Mouse (Mus musculus) kidney, postnatal 0 days (tissue): Measurements from ENCODE around the gene Pik3c2g. TPM values are rescaled to one million over a fixed set of nuclear protein-coding genes. Genes with fewer than 3 reads are reported as not detected.

Experiments
- ATAC-seq: fragments of 200-750 bp; cut with Nextera tagmentation; replicated peaks from 2 replicates; pipeline ENCODE4 v1.8.0; 2017; ENCODE audit warnings: low read depth, moderate number of reproducible peaks, moderate TSS enrichment, moderate library complexity; ENCODE audit not compliant: low FRiP score
- DNase-seq: peaks from one replicate; pipeline ENCODE4 v3.0.0-alpha.2; 2016; ENCODE audit warnings: low spot score
- H3K27ac ChIP-seq: fragments of 300-500 bp; sonication (generic); 2 replicates; pipeline ENCODE4 v1.5.1; 2014; ENCODE audit warnings: mild to moderate bottlenecking
- H3K27me3 ChIP-seq: fragments of 300-500 bp; sonication (generic); 2 replicates; pipeline ENCODE4 v1.6.1; 2014; ENCODE audit warnings: low read length, mixed read lengths; ENCODE audit not compliant: insufficient read depth
- H3K36me3 ChIP-seq: fragments of 300-500 bp; sonication (generic); 2 replicates; pipeline ENCODE4 v1.6.1; 2014; ENCODE audit warnings: low read length, mixed read lengths; ENCODE audit not compliant: insufficient read depth
- H3K4me1 ChIP-seq: fragments of 300-500 bp; sonication (generic); replicated peaks from 2 replicates; pipeline ENCODE4 v1.6.1; 2014; ENCODE audit warnings: antibody characterized with exemption, low read length, mixed read lengths; ENCODE audit not compliant: insufficient read depth
- H3K4me2 ChIP-seq: fragments of 300-500 bp; sonication (generic); 2 replicates; pipeline ENCODE4 v1.6.1; 2014; ENCODE audit warnings: mild to moderate bottlenecking, low read length, moderate library complexity, mixed read lengths
- H3K4me3 ChIP-seq: fragments of 300-500 bp; sonication (generic); replicated peaks from 2 replicates; pipeline ENCODE4 v1.5.1; 2014; ENCODE audit warnings: low read depth, low read length
- H3K9ac ChIP-seq: fragments of 300-500 bp; sonication (generic); 2 replicates; pipeline ENCODE4 v1.6.1; 2014; ENCODE audit warnings: low read depth, low read length
- H3K9me3 ChIP-seq: fragments of 300-500 bp; sonication (generic); replicated peaks from 2 replicates; pipeline ENCODE4 v1.6.1; 2016; ENCODE audit warnings: low read length, inconsistent platforms, mixed read lengths
- CTCF ChIP-seq: IDR thresholded peaks from 2 replicates; pipeline ENCODE4 v1.5.1; 2016; ENCODE audit warnings: antibody characterized with exemption, low read depth, mild to moderate bottlenecking, moderate library complexity
- WGBS: fragments of 180-500 bp; shearing (Covaris S2); extraction: QIAGEN DNeasy Blood & Tissue Kit; methylation state at CpG from one replicate; pipeline ENCODE4 v1.1.7; 2014; 5-methylcytosine and 5-hydroxymethylcytosine counted together
- polyA plus RNA-seq: library from polyadenylated mRNA; unstranded; fragments of >200 nt; fragmentation: Nextera tagmentation; extraction: Ambion mirVana; gene quantifications from 2 replicates; pipeline ENCODE4 v1.2.1, GENCODE M21; 2015

Pik3c2g gene
- polyA plus RNA-seq, 1 experiment from 2014 or later = 0.28 TPM

DNA sequence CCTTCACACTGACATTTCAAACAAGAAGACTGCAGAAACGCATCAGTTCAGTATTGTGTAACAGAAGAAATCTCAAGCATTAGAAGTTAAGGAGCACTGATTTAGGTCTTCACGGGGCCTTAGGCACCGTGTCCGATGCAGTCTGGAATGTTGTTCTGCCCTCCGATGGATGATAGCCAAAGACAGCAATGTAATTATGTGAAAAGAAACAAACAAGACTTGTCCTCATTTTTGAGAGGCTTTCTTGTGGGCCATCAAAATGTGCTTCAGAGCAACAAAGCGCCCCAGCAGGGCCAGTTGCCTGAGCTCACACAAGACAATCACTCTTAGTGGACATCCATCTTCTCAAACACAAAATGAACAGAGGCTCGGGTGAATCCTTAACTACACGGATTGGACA is 234.9 kb downstream of the Pik3c2g start:
- no peak for DNase-seq
- no peaks in the 10 kb centered on the region for H3K9me3 ChIP-seq
- ATAC-seq = no peak
- H3K4me1 ChIP-seq = no peaks in the 10 kb centered on the region
- no peak overlapping the region for H3K4me3 ChIP-seq
- H3K36me3 ChIP-seq = no peaks in the 10 kb centered on the region
- H3K4me2 ChIP-seq = no peak overlapping the region
- no peaks in the 10 kb centered on the region for H3K27me3 ChIP-seq
- H3K27ac ChIP-seq = no peak overlapping the region
- 55% methylated on average over 8 of the region's 8 CpGs for WGBS
- TF ChIP-seq CTCF = no peak
- H3K9ac ChIP-seq = no peak overlapping the region

DNA sequence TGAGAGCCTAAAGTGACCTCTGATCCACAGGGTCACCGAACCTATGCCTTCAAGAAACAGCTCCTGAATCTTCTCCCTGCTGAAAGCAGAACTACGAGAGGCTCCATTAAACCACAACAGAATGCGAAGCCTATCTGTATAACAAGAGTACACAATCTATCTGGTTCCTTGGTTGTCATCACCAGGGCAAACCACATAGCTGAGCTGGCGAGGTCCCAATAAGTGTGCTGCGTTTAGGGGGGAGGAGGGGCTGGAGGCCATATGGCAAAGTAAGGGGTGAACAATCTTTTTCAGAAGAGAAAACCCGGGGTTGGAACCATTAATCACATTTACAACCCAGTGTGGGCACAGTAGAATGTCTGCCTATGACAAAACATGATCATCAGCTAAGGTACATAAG is 251.2 kb downstream of the Pik3c2g start:
- no peak overlapping the region for H3K4me2 ChIP-seq
- H3K27me3 ChIP-seq = no peaks in the 10 kb centered on the region
- 64% methylated on average over 6 of the region's 6 CpGs for WGBS
- H3K4me1 ChIP-seq = no peaks in the 10 kb centered on the region
- TF ChIP-seq CTCF = no peak
- H3K9me3 ChIP-seq = no peaks in the 10 kb centered on the region
- H3K9ac ChIP-seq = no peak overlapping the region
- H3K36me3 ChIP-seq = no peaks in the 10 kb centered on the region
- H3K4me3 ChIP-seq = no peak overlapping the region
- no peak for ATAC-seq
- no peak for DNase-seq
- no peak overlapping the region for H3K27ac ChIP-seq

DNA sequence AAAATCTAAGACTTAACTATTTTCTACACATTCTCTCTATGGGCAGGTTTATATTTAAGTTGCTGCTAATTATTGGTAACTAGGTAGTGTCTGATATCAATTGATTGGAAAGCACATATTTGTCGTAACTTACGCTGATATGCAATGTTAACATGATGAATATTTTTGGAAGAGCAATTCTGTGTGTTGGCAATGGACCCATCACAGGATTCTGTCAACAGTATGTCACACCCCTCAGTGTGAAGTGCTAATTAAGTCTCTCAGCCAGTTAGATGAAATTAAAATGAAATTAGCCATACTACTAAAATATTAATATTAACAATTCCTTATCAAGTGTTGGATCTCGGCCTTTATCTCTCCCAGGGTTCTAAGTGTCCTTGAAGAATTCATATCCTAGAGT is 251.7 kb downstream of the Pik3c2g start:
- Histone ChIP-seq H3K4me3 (no peak overlapping the region), H3K4me1 (no peaks in the 10 kb centered on the region), H3K36me3 (no peaks in the 10 kb centered on the region), H3K27me3 (no peaks in the 10 kb centered on the region), H3K27ac (no peak overlapping the region), H3K9me3 (no peaks in the 10 kb centered on the region), H3K4me2 (no peak overlapping the region), H3K9ac (no peak overlapping the region)
- no peak for TF ChIP-seq CTCF
- 90% methylated on average over 3 of the region's 3 CpGs for WGBS
- DNase-seq (no peak), ATAC-seq (no peak)

- Histone ChIP-seq H3K4me1 (no peaks in the 10 kb centered on the region), H3K27me3 (no peaks in the 10 kb centered on the region), H3K27ac (no peak overlapping the region), H3K36me3 (no peaks in the 10 kb centered on the region), H3K4me2 (no peak overlapping the region), H3K9me3 (no peaks in the 10 kb centered on the region), H3K4me3 (no peak overlapping the region), H3K9ac (no peak overlapping the region)
- ATAC-seq (no peak), DNase-seq (peak; percentile 61)
- WGBS = 53% methylated on average over 7 of the region's 7 CpGs
- TF ChIP-seq CTCF = no peak
Measured at GRCm38 (mm10) chr6:139839907-139840306, 252.9 kb downstream of the Pik3c2g start.

- no peaks in the 10 kb centered on the region for H3K36me3 ChIP-seq
- H3K9ac ChIP-seq = no peak overlapping the region
- H3K4me3 ChIP-seq = no peak overlapping the region
- 94% methylated on average over 8 of the region's 8 CpGs for WGBS
- no peaks in the 10 kb centered on the region for H3K9me3 ChIP-seq
- no peaks in the 10 kb centered on the region for H3K4me1 ChIP-seq
- H3K27ac ChIP-seq = no peak overlapping the region
- H3K4me2 ChIP-seq = no peak overlapping the region
- ATAC-seq (no peak), DNase-seq (no peak)
- no peaks in the 10 kb centered on the region for H3K27me3 ChIP-seq
- no peak for TF ChIP-seq CTCF
Measured at GRCm38 (mm10) chr6:139841272-139841671, 254.3 kb downstream of the Pik3c2g start.

DNA sequence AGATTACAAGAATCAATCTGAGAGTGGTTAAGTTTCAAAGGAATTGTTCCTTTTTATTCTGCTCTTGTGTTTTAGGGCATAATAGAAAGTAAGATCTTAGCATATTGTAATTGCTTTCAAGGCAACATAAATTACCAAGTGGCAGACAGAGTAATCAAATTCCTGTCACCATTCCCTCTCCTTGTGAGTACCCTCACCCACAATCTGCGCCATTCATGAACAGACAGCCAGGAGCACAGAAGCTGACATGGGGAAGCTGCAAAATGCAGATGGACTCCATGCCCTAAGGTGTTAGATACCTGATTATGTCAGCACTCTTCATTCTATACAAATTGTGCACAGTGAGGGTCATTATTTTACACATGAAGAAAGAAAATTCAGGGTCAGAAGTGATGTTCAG is 255.6 kb downstream of the Pik3c2g start:
- H3K9ac ChIP-seq = no peak overlapping the region

GRCm38 (mm10) chr6:139843531-139843930 is 256.5 kb downstream of the Pik3c2g start:
- no peak for DNase-seq
- no peaks in the 10 kb centered on the region for H3K9me3 ChIP-seq
- ATAC-seq = no peak
- no peaks in the 10 kb centered on the region for H3K4me1 ChIP-seq
- WGBS = 78% methylated on average over 4 of the region's 4 CpGs
- no peak overlapping the region for H3K27ac ChIP-seq
- no peak overlapping the region for H3K4me3 ChIP-seq
- TF ChIP-seq CTCF = no peak
- H3K27me3 ChIP-seq = no peaks in the 10 kb centered on the region
- H3K9ac ChIP-seq = no peak overlapping the region
- no peak overlapping the region for H3K4me2 ChIP-seq
- no peaks in the 10 kb centered on the region for H3K36me3 ChIP-seq

More for the DNA sequence above, 255.6 kb downstream of the Pik3c2g start:
- TF ChIP-seq CTCF = no peak
- 94% methylated on average over 1 of the region's 1 CpGs for WGBS
- H3K27ac ChIP-seq = no peak overlapping the region
- H3K4me2 ChIP-seq = no peak overlapping the region
- no peak for ATAC-seq
- no peak overlapping the region for H3K4me3 ChIP-seq
- no peaks in the 10 kb centered on the region for H3K9me3 ChIP-seq
- no peak for DNase-seq
- H3K4me1 ChIP-seq = no peaks in the 10 kb centered on the region
- H3K36me3 ChIP-seq = no peaks in the 10 kb centered on the region
- H3K27me3 ChIP-seq = no peaks in the 10 kb centered on the region
